Mouse (Mus musculus): ENCODE measurements at regions not wholly inside any gene's neighbourhood (a gene's known extent, or its start where the extent isn't known, plus 50 kb on each side); places are given as distances from the start of the nearest gene placed in this dataset.

DNA sequence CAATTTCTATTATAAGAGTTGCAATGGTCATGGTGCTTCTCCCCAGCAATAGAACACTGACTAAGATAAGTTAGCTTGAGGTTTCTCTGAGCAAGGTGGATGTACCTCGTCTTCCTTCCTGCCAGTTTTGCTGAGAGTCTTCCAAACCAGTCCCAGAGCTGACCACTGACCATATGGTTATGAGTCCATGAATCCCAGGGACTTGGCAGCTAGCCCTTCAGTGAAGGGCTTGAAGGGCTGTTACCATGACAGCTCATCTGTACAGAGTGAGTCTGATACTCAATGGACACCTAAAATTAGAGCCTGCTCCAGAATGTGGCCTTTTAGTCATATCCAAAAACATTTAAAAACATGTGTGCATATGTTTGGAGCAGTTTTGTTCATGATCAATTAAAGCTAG, 297.5 kb upstream of the Thsd7b start:
- no peak for DNase-seq (ENCODE audit: low spot score in 2 of 2)

DNA sequence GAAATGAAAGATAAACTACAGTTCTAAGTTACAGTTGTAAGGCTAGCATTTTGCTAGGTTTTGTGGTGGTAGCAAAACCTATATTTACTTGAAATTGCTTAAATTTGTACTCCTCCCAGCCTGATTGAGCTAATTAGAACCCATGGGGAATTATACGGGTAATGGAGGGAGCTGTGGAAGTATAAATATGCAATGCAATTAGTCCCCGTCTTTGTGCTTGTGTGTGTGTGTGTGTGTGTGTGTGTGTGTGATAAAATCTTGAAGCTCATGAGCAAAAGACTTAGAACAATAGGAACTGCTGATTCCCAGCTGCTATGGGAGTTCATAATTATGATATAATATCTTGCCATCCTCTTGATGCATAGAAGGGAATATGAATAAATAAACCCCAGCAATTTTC, 321.7 kb upstream of the Thsd7b start:
- DNase-seq (ENCODE audit: low spot score in 2 of 2), result no peak

DNA sequence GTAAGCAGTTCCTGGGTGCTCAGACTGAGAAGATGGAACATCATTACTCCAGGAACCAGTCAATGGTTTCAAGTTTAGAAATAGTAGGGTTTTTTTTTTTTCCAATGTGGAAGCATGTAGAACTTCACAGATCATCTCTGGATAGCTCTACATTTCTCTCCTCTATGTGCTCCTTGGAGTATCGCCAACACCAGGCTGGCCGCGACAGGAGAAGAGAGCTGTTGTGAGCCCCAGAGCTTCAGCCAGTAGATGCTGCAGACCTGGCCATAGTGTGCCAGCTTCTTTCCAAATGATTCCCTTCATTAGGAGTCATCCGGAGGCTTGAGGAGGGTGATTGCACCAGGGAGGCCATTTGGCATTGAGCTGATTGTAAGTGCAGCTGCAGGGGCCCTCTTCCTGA, 322.6 kb upstream of the Thsd7b start:
- DNase-seq (ENCODE audit: low spot score in 2 of 2), result no peak

DNA sequence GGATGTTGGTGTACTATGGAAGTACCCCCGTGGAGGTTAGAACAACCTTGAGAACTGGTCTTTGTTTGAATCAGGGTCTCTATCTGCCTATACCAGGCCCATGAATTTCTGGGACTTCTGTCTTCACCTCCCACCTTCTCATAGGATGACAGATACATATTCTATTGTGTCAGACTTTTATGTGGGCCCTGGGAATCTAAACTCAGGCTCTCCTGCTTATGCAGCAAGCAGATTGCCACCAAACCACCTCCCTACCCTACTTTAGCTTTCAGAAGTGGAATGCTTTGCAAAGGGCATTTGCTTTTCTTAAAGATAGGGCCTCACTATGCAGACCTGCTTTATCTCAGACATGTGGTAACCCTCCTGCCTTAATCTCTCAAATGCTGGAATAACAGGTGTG, 322.7 kb upstream of the Cxcr4 start:
- DNase-seq (ENCODE audit: low spot score in 2 of 2), result no peak

DNA sequence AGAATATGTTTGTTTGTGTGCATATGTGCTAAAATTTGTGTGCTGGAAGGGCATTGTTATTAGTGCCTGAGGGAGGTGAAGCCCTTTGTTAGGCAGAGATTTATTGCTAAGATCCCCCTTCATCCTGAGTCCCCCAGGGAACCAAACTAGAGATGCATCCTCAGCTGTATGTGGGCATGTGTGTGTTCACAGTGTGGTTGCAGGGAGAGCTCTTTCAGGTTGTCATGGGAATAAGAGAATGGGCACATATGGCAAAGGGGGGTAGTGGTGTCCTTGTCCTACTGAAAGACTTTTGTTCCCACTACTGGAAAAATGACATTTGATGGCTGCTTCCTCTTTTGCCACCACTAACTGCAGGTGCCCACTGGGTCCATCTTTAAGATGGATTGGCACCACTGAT, 320.4 kb upstream of the Cxcr4 start:
- DNase-seq (ENCODE audit: low spot score in 2 of 2), result no peak

DNA sequence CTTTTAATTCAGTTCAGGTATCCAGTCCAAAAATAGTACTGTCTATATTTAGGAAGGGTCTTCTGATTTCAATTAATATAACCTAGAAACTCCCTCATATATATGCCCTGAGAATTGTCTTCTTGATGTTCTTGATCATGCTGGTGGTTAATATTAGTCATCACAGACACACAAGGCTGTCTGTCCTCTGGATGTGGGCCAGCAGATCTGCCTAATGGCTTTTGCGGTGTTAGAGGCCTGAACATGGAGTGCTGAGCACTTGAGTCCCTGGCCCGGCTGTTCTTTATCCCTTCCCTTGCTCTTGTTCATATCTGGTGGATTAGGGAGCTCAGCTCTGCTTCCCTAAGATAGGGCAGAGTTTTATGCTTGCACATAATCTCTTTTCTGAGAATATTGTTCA, 315.5 kb upstream of the Cxcr4 start:
- no peak for DNase-seq (ENCODE audit: low spot score in 2 of 2)

DNA sequence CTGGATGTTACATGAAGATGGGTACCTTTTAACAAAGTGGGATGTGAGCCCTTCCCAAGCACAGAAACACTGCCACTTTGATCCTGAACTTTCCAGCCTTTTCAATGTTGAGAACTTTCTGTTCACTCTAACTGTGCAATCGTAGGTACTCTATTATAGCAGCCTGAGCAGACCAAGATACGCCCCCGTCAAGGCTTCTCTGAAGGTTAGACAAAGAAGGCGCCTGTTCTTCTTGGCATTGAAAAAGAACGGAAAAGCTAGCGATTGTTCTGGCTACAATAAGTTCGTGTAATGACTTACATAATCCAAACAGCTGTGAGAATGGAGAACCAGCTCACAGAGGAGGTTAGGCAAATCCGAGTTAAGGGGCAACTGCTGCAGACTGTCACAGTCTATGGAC, 305.9 kb upstream of the Cxcr4 start:
- no peak for DNase-seq (ENCODE audit: low spot score in 2 of 2)

DNA sequence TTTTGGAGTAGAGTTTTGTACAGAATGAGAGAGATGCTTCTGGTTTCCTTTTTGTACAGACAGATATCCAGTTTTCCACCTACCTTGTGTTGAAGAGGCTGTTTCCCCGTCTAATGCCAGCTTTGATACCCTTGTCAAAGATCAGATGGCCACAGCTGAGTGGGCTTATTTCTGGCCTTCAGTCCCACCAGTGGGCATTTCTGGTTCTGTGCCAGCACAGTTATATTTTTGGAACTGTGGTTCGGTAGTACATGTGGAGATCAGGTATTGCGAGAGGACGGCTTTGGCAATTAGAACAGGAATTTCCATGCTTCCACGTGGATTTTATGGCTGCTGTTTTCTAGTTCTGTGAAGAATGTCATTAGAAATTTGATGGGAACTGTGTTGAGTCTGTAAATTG, 302.5 kb upstream of the Cxcr4 start:
- no peak for DNase-seq (ENCODE audit: low spot score in 2 of 2)

DNA sequence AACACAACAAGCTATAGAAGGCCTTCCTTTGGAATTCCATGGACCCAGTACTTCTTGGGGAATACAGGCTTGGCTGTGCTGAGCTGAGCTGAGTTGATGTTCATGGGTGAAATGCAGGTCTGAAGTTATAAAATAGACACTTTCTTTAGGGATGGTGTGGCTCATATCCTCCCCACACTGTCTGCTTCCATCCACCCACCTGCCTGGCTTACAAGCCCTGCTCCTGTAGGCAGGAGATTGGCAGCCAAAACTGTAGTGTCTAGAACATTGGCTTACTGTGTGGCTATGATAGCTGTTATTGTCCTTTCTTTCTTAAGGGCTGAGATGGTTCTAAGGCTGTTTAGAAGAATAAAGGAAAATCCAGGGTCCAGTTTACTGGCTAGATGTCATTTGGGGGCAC, 286.2 kb upstream of the Cxcr4 start:
- DNase-seq (ENCODE audit: low spot score in 2 of 2), result no peak

DNA sequence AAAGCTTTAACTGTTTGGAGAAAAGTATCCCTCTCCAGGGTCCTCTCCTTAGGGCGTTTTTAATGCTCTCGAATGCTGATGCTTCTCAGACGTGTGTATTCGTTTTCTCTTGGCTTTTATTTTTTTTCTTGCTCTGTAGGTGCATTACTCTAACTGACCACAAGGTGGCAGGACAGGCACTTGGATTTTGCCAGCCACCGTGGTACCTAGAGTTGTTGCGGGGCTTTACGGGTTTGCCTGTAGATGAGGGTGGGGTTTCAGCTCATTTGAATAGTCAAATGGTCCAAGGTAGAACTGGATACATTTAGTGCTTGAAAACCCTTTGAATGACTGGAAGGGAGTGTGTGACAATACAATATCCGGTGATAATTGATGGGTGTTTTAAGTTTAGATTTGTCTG, 283.2 kb upstream of the Cxcr4 start:
- DNase-seq (ENCODE audit: low spot score in 2 of 2), result peak; percentile 14 to 42

DNA sequence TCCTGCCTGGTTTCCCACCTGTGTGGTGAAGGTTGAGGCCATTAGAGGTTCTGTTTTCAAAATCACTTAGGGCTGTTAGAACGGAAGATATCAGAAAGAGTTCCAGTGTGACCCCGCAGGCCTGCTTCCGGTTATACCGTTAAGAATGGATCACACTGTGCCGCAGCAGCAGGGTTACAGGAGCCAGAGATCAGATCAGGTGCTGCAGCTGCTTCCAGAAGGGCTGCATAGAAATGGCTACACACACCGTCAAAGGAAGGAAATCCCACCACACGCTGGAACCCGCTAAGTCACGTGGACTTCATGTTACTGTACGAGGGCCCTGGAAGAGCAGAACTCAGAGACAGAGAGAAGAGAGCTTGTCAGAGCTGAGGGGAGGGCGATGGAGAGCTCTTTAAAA, 282.1 kb upstream of the Cxcr4 start:
- DNase-seq (ENCODE audit: low spot score in 2 of 2), result no peak

DNA sequence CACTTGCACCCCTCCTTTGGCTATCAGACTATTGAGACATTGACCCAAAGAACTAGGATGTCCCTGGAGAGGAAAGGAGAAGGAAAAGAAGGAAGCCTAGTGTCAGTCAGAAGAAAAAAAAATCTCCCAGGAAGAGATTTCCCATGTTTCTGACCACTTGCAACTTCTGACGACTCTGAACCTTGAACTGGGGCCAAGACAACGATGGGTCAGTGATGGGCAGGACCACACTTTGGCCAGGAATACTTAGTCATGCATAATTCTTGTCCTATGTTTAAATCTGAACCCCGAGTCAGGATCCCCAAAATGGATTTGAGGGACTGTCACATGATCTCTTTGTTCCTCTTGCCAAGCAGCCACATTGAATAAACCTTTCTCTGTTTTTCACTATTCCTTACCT, 276.7 kb upstream of the Cxcr4 start:
- no peak for DNase-seq (ENCODE audit: low spot score in 2 of 2)

DNA sequence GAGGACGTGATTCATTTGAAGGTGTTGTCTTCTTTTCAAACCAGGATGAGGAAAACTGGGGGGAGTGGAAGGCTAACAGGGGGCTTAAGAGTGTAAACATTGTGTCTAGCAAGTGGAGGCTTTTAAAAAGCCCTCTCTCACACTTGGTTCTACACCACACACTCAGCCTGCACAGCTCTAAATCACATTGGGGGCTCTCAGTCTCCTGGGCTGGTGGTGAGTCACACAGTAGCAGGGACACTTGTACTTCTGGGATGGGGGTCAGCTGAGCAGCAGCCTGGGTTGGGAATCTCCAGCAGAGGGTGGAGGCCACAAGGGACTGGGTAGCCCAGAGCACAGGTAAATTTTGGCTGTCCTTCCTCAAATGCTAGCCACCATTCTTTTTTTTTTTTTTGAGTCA, 268.4 kb upstream of the Cxcr4 start:
- no peak for DNase-seq (ENCODE audit: low spot score in 2 of 2)

DNA sequence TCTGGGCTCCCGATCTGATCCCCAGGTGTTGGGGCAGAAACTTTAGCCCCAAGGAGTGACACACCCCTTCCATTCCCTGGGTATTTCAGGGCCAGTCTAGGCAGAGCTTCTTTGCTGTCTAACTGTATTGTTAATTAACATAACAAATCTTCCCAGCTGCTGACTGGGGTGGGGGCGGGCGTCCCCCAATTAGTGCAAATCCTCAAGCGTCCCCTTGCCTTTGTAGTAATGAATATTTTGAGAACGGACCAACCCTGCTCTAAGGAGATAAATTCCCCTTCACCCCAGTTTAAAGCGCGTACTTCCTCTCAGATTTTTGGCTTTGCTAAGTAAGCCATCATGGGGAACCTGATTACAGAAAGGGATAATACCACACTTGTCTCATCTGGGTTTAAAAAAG, 268.0 kb upstream of the Cxcr4 start:
- DNase-seq (ENCODE audit: low spot score in 2 of 2), result no peak

DNA sequence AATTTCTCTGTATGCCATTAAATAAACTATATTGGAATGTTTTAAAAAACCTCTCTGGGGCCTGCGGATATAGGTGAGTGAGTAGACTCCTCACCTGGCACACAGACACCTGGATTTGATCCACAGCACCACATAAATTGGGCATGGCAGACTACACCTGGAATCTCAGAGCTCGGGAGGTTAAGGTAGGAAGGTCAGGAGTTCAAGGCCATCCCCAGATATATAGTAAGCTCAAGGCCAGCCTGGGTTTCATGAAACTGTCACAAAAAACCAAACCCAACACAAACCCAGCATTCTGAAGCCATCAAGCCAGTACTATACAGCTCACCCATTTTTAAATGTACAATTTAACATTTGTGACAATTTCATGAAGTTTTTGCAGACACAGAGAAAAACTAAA, 266.6 kb upstream of the Cxcr4 start:
- no peak for DNase-seq (ENCODE audit: low spot score in 2 of 2)

DNA sequence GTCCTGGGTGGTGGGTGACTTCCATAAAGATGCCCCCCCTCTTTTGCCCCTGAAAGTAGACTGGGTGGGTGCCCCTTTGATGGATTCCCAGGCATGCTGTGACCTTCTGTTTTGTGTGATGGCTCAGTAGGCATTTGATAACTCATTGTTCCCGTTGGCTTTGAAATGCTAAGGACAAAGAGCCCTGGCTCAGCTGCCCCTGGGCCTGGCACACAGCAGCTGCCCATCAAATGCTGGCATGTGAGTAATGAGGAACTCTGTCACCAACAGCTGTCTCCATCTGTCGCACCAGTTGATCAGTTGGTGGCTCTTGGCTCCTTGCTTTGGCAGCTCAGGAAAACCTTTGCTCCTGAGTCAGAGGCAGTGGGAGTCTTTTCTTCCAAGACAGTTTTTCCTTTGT, 264.8 kb upstream of the Cxcr4 start:
- no peak for DNase-seq (ENCODE audit: low spot score in 2 of 2)

DNA sequence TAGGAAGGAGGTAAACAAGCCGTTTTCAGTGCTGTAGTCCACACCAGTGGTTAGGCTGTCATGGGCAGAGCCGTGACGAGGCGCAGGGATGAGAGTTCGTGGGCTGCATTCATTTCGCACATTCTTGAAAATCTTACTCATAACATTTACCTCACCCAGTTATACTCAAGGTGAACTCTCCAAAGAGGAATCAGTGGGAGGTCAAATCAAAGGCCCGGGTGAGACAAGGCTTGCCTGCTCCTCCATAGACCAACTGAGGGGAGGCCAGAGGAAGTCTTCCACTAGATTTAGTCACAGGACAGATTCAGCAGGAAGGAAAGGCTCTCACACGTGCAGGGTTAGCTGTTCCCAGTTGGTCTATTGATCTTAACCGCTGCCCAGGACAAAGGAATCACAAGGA, 262.6 kb upstream of the Cxcr4 start:
- no peak for DNase-seq (ENCODE audit: low spot score in 2 of 2)

DNA sequence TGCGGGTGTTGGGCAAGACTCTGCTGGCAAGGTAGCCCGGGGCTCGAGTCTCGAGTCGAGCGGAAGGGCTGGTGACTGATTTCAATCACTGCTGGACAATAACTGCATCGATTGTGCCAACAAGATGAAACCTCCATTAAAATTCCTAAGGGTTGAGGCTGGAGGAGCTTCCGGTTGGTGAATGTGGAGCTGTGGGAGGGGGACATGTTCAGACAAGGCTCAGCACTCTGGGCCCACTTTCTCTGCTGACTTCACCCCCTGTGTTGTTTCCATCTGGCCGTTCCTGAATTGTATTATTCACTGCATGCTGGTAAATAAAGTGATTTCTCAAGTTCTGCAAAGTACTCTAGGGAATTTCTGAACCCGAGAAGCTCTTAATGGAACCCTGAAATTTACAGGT, 261.2 kb upstream of the Cxcr4 start:
- DNase-seq (ENCODE audit: low spot score in 2 of 2), result no peak

DNA sequence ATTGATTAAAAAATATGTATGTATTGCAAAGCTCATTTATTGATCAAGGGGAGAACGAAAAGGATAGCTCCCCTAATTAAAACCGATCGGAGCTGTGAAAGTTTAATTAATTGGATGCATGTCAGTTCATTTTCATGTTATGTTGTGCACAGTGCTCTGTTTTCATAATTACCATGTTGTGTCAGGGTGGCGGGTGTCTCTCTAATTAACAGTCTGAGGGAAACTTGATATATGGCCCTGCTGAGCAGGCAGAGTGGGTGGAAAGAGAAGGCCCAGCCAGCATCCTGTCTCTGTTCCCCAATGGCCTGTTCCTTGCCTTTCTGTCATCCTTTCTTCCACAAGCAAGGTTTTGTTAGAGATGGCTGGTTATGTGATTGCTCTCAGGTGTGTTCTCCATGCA, 245.3 kb upstream of the Cxcr4 start:
- no peak for DNase-seq (ENCODE audit: low spot score in 2 of 2)

DNA sequence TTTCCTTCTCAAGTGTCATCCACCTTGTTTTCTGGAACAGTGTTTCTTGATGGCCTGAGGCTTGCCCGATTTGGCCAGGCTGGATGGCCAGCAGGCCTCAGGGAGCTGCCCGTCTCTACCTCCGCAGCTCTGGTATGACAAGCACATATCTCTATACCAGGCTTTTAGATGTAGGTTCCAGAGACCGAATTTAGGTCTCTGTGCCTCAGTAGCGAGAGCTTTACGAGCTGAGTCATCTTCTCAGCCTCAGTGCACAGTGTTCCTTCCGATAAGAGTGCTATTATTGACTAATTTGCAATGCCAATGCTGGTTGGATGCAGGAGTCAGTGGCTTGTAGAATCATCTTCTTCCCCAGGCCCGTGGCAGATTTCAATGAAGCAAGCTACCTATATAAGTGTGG, 243.4 kb upstream of the Cxcr4 start:
- no peak for DNase-seq (ENCODE audit: low spot score in 2 of 2)

DNA sequence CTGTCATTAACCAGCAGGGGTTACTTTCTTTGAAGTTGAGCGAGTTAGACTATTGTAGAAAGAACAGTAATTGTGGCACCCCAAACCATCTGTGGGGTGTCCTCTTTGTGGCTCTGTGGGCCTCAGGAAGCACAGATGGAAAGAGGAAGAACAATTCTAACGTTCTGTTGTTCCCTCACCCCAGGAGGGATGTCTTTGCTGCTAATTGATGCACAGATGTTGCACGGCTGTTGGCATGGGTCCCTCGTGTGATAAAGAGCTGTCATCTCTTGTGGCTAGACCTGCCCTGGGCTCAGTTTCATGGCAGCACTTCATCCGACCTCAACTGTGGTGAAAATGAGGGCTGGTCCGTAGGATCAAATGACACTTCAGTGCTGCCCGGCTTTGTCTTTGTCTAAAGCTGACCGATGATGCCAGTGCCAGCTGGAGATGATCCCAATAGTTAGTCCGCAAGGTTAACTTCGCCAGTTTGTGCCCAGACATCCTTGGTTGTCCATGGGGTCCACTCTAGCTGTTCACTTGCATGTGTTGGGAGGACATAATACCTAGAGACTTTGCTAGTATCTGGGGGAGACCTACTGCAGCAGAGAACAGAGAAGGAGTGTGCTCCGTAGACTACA, 241.1 kb upstream of the Cxcr4 start:
- no peak for DNase-seq (ENCODE audit: low spot score in 2 of 2)

DNA sequence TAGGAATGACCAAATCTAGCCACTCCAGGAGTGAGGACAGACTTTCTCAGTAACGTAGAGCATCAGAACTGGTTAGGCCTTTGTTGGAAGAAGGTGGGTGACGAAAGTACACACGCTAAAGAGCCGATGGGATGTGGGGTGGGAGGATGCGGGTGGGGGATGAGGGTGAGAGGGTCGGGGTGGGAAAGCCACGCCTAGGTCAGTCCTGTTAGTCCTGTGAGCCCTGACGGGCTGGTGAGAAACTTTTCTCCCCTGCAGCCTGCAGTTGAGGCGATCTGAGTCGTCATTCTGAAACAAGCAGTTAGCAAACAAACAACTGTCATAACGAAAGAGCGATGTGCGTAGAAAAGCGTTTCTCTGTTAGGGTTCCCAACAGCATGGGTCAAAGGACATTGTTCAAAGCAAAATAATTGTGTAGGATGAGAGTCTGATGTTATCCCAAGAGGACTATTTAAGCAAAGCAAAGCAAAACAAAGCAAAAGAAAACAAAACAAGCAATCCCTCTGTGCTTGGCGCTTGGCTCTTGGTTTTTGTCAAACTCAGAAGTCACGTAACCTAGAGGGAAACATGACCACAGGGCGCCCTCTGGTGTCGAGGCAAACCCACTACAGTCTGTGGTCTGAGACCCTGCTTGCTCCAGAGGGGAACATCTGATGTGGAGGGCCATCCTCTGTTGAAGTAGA, 240.2 kb upstream of the Cxcr4 start:
- peak; percentile 69 to 88 for DNase-seq (ENCODE audit: low spot score in 2 of 2)

DNA sequence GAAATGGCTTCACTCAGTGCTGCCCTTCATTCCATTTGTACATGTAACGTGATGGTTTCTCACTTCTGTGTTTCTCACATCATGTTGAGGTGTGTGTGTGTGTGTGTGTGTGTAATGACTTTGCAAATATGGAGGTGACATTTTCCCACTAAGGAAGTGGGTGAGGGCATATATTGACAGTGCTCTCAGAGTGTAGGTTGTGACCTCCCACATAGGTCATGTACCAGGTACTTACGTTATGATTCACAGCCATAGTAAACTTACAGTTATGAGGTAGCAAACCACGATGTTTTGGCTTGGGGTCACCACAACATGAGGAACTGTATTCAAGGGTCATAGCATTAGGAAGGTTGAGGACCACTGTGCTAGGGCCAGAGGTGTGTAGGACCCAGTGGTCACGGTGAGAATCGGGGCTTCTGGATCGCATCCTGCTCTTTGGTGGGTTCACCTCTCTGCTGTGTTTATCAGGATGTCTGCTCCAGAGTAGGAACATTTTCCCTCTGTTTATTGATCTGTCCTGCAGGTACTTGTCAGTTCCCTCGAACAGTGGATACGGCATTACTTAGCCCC, 238.7 kb upstream of the Cxcr4 start:
- DNase-seq (ENCODE audit: low spot score in 2 of 2), result no peak

DNA sequence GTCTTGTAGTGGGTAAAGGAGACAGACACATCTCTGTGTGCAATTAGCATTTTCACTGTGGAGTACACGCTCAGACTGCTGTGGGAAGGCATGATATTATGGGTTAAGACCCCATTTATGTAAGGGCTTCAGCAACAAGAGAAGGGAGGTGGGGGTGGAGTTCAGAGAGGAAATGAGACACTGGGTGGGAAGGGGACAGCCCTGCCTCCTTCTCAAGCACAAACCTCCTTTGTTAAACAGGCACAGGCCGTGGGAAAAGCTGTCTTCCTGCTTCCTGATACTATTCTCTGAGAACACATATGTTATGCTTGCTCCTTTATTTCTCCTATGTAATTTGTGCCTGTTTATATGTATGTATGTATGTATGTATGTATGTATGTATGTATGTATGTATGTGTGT, 237.4 kb upstream of the Cxcr4 start:
- DNase-seq (ENCODE audit: low spot score in 2 of 2), result no peak
